ENCODE assay signal across 9 mouse cellular contexts in genomic region chr1:153894979-153895378, GRCm38 (mm10). TPM values are rescaled to one million over a fixed set of nuclear protein-coding genes. Genes with fewer than 3 reads are reported as not detected.
DNase-seq lines count a peak whose midpoint lies in the region; ATAC-seq and TF ChIP-seq lines count a peak whose summit lies in the region.
"Had no signal": no experiment of that assay in that cellular context is flagged by ENCODE, and none has a peak within 500 bp of the region (broad histone marks: within the 10 kb centered on the region; RNA-seq: fewer than 3 reads in every experiment).

No protein-coding gene starts in this region.

- TF ChIP-seq CTCF in E14TG2a.4 (conservative IDR thresholded peaks at IDR 0.05; ENCODE audit: low read length) = peak; percentile 59

- H3K4me1 ChIP-seq in E14TG2a.4 (replicated peaks; ENCODE audit: low read depth, low read length) = peaks cover 37% of the 10 kb centered on the region
- peaks cover 13% of the 10 kb centered on the region for H3K4me1 ChIP-seq in forebrain, embryonic 16.5 days (replicated peaks; ENCODE audit: control insufficient read depth, insufficient read depth, low read length)
- H3K4me1 ChIP-seq in liver, embryonic 13.5 days (replicated peaks) = peaks cover 34% of the 10 kb centered on the region

- H3K9me3 ChIP-seq in E14TG2a.4 (ENCODE audit: low read length) = peaks cover 6% of the 10 kb centered on the region
- no peaks in the 10 kb centered on the region for H3K9me3 ChIP-seq in forebrain, embryonic 16.5 days (ENCODE audit: control insufficient read depth, low read length)
- no peaks in the 10 kb centered on the region for H3K9me3 ChIP-seq in liver, embryonic 13.5 days (replicated peaks)
- H3K9me3 ChIP-seq: limb, embryonic 12.5 days had no signal

- ATAC-seq in forebrain, embryonic 16.5 days = peak; percentile 4
- ATAC-seq in inflammation-experienced regulatory T-cells, adult 6 months = peak; percentile 20
- ATAC-seq in liver, embryonic 13.5 days (ENCODE audit: low read depth) = no peak

- H3K27ac ChIP-seq in forebrain, embryonic 16.5 days (ENCODE audit: low read length) = no peak overlapping the region
- no peak overlapping the region for H3K27ac ChIP-seq in liver, embryonic 13.5 days
- H3K27ac ChIP-seq: limb, embryonic 12.5 days had no signal

- H3K4me3 ChIP-seq in E14TG2a.4 (replicated peaks; ENCODE audit: low read length) = no peak overlapping the region
- H3K4me3 ChIP-seq in forebrain, embryonic 16.5 days (replicated peaks; ENCODE audit: low read length) = no peak overlapping the region
- no peak overlapping the region for H3K4me3 ChIP-seq in liver, embryonic 13.5 days (replicated peaks)
- H3K4me3 ChIP-seq: limb, embryonic 12.5 days had no signal

- WGBS in forebrain, embryonic 16.5 days = 33% methylated on average over 5 of the region's 5 CpGs
- WGBS in liver, embryonic 13.5 days (ENCODE audit: insufficient replicate concordance) = 35% methylated on average over 5 of the region's 5 CpGs

- DNase-seq in 416B (ENCODE audit: low read depth) = peak; percentile 67
- DNase-seq in c-Kit-positive CD71-negative TER-119-negative erythroid progenitor cells, embryonic 14.5 days (ENCODE audit: low read depth) = peak; percentile 63
- peak; percentile 54 for DNase-seq in liver, embryonic 13.5 days
- DNase-seq in right cerebral cortex, adult 18-20 months = peak; percentile 77
- peak; percentile 67 to 75 for DNase-seq in urinary bladder, postnatal 36 days (ENCODE audit: low spot score in 2 of 2)

- no peak overlapping the region for H3K4me2 ChIP-seq in forebrain, embryonic 16.5 days (ENCODE audit: low read length)
- no peak overlapping the region for H3K4me2 ChIP-seq in liver, embryonic 13.5 days
- H3K4me2 ChIP-seq: limb, embryonic 12.5 days had no signal

- H3K27me3 ChIP-seq in E14TG2a.4 (ENCODE audit: insufficient read depth, low read length) = peaks cover 8% of the 10 kb centered on the region; the same call in 1 of the 2 replicates
- H3K27me3 ChIP-seq in forebrain, embryonic 16.5 days (replicated peaks; ENCODE audit: control insufficient read depth, insufficient read depth, low read length) = no peaks in the 10 kb centered on the region
- H3K27me3 ChIP-seq in liver, embryonic 13.5 days = no peaks in the 10 kb centered on the region

- no peaks in the 10 kb centered on the region for H3K36me3 ChIP-seq in E14TG2a.4 (ENCODE audit: insufficient read depth, low read length)
- H3K36me3 ChIP-seq in forebrain, embryonic 16.5 days (ENCODE audit: control insufficient read depth, insufficient read depth) = no peaks in the 10 kb centered on the region
- H3K36me3 ChIP-seq in liver, embryonic 13.5 days = no peaks in the 10 kb centered on the region
- H3K36me3 ChIP-seq: limb, embryonic 12.5 days had no signal

- H3K9ac ChIP-seq in forebrain, embryonic 16.5 days (replicated peaks; ENCODE audit: low read depth, low read length) = no peak overlapping the region
- no peak overlapping the region for H3K9ac ChIP-seq in liver, embryonic 13.5 days
- H3K9ac ChIP-seq: limb, embryonic 12.5 days had no signal

RNA-seq across cellular contexts. Expression of gene Teddm1a, which starts 3.4 kb away (rescaled TPM):
- 0.28 TPM in 1 of 2 replicates, not detected in the other for polyA plus RNA-seq in forebrain, embryonic 16.5 days (2015; fragmentation: Nextera tagmentation; extraction: Ambion mirVana)
- under 1 TPM in 1 of 3 experiments, not detected in 2; 0.78 TPM for polyA plus RNA-seq in inflammation-experienced regulatory T-cells, adult 6 months (2017; shearing (Covaris generic))
- polyA plus RNA-seq in liver, embryonic 13.5 days (2015; fragmentation: Nextera tagmentation; extraction: Ambion mirVana) = not detected in 2 replicates
- polyA plus RNA-seq: limb, embryonic 12.5 days had no signal

RNA-seq across cellular contexts. Expression of gene Glul, which starts 4.8 kb away (rescaled TPM):
- 114 and 137 TPM in 2 replicates for polyA plus RNA-seq in forebrain, embryonic 16.5 days (2015; fragmentation: Nextera tagmentation; extraction: Ambion mirVana)
- 10 to 100 TPM; 21.0 to 30.6 (median 29.8) TPM for polyA plus RNA-seq in inflammation-experienced regulatory T-cells, adult 6 months (2017; shearing (Covaris generic))
- 114 TPM in 2 replicates for polyA plus RNA-seq in liver, embryonic 13.5 days (2015; fragmentation: Nextera tagmentation; extraction: Ambion mirVana)

RNA-seq across cellular contexts. Expression of gene Teddm2, which starts 5.0 kb away (rescaled TPM):
- polyA plus RNA-seq in forebrain, embryonic 16.5 days (2015; fragmentation: Nextera tagmentation; extraction: Ambion mirVana) = 2.3 and 2.4 TPM in 2 replicates
- polyA plus RNA-seq in inflammation-experienced regulatory T-cells, adult 6 months (2017; shearing (Covaris generic)) = under 1 TPM; 0.23 to 0.51 (median 0.29) TPM
- polyA plus RNA-seq in liver, embryonic 13.5 days (2015; fragmentation: Nextera tagmentation; extraction: Ambion mirVana) = 0.39 and 0.41 TPM in 2 replicates

RNA-seq across cellular contexts. Expression of gene Teddm1b, which starts 20.8 kb away (rescaled TPM):
- 1.1 and 1.5 TPM in 2 replicates for polyA plus RNA-seq in forebrain, embryonic 16.5 days (2015; fragmentation: Nextera tagmentation; extraction: Ambion mirVana)
- under 1 TPM in 1 of 3 experiments, not detected in 2; 0.46 TPM for polyA plus RNA-seq in inflammation-experienced regulatory T-cells, adult 6 months (2017; shearing (Covaris generic))
- polyA plus RNA-seq in liver, embryonic 13.5 days (2015; fragmentation: Nextera tagmentation; extraction: Ambion mirVana) = 0.10 and 0.17 TPM in 2 replicates

RNA-seq across cellular contexts. Expression of gene Rgsl1, which starts 51.0 kb away (rescaled TPM):
- polyA plus RNA-seq in forebrain, embryonic 16.5 days (2015; fragmentation: Nextera tagmentation; extraction: Ambion mirVana) = 0.44 and 0.52 TPM in 2 replicates
- under 1 TPM in 2 of 3 experiments, not detected in 1; 0.17 to 0.26 TPM for polyA plus RNA-seq in inflammation-experienced regulatory T-cells, adult 6 months (2017; shearing (Covaris generic))
- polyA plus RNA-seq in liver, embryonic 13.5 days (2015; fragmentation: Nextera tagmentation; extraction: Ambion mirVana) = not detected in 2 replicates
- polyA plus RNA-seq: limb, embryonic 12.5 days had no signal
